Mouse (Mus musculus): Measurements from ENCODE around the gene Olfr1495.
A peak's percentile ranks its signal among the peaks of the same experiment; 100 is the strongest.
"Not testable (repeated sequence)": the region's sequence is repeated elsewhere in the genome, so short reads cannot be mapped to it uniquely, and the experiment has no call there.

Gene Olfr1495

DNA sequence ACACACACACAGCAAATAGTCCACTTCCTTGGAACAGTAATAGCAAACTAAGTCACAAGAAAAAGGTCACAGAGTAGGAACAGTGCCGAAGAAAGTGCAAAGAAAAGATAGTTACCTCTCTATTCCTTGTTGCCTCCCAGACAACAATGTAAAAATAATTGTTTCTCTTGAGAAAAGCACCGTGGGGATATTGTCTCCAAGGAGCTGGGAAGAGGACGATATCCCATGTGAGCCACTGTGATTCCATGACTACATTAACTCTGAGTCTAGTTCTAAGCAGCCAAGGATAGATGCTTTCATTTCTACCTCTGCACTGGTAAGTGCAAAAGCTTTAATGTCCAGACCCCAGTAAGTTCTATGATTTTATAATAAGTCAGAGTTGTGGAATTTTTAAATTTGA, at the start of gene Olfr1495:
Gene Olfr1495 (plus strand): TSS at position 301 of the 400 bp plus-strand sequence.
- DNase-seq = no peak

DNA sequence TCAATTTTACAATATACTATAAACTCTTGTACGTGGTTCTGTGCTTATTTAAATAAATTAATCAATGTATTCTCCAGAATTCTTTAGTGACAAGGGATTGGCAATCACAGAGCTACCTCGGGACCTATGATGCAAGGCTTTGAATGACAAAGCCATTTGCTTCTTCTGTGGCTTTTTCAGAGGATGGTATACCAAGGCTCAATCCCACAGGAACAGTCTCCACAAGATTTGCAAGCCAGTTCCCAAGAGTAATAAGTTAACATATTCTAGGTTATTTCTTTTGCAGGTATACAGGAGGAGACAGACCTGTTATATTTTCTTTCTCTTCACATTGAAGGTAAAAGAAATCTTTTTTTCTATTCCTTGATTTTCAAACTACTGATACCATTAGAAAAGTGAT, 41.4 kb upstream of the Olfr1495 start, which contains the start of gene Olfr1493-ps1:
Gene Olfr1493-ps1 (plus strand): TSS at position 301 of the 400 bp plus-strand sequence.
- DNase-seq = no peak

DNA sequence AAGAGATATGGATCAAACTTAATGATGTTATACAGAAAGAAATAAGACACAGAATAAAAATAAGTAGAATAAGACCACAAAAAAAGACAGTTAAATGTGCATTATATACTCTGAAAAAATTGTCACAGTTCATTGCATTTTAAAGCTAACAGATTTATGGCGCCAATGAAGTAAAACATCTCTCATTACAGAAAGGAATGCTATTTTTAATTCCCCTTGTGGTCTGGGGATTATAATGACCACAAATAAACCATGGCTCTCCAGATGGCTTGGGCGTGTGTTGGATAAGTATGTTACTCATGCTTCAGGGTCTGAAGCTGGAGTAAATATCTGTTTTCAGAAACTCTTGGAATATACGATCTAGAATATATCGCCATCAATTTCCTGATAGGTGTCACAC, 25.0 kb upstream of the Olfr1495 start, which contains the start of gene Olfr1494:
Gene Olfr1494 (plus strand): TSS at position 301 of the 400 bp plus-strand sequence.
- no peak for DNase-seq

DNA sequence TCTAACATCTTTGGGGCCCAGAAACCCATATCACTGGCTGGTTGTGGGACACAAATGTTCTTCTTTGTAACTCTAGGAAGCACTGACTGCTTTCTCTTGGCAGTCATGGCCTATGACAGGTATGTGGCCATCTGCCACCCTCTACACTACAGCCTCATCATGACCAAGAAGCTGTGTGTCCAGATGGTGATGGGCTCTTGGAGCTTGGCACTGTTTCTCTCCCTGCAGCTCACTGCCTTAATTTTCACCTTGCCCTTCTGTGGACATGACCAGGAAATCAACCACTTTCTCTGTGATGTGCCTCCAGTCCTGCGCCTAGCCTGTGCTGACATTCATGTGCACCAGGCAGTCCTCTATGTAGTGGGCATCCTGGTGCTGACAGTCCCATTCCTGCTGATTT, 15.0 kb upstream of the Olfr1495 start:
- DNase-seq = no peak

DNA sequence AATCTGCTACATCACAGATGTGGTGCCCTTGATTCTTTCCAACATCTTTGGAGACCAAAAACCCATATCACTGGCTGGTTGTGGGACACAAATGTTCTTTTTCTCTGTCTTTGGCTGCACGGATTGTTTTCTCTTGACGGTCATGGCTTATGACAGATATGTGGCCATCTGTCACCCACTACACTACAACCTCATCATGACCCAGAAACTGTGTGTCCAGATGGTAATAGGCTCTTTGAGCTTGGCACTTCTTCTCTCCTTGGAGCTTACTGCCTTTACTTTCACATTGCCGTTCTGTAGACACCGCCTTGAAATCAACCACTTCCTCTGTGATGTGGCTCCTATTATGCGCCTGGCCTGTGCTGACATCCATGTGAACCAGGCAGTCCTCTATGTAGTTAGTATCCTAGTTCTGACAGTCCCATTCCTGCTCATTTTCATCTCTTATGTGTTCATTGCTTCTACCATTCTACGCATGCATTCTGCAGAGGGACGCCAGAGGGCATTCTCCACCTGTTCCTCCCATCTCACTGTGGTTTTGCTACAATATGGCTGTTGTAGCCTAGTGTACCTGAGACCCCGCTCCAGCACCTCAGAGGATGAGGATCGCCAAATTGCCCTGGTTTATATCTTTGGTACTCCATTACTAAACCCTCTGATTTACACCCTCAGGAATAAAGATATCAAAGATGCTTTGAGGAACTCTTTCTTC, 4.3 kb downstream of the Olfr1495 start:
- DNase-seq = no peak

DNA sequence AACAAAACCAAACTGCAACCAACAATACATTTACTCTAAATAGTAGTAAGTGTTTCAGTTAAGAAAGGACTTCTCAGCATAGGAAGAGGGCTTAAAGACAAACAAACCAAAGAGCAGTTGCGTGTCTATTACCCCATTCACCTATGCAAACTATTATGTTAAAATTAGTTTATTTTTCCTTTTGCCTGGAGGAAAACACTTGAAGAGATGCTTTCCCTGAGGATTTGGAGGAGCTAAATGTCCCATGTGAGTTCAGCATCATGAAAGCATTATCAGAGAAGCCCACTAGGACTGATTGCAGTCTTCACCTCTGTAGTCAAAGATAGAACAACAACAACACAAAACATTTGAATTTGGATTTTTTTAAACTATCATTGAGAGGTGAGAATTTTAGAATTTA, 13.2 kb downstream of the Olfr1495 start, which contains the start of gene Olfr1496:
Gene Olfr1496 (plus strand): TSS at position 301 of the 400 bp plus-strand sequence.
- DNase-seq = no peak

DNA sequence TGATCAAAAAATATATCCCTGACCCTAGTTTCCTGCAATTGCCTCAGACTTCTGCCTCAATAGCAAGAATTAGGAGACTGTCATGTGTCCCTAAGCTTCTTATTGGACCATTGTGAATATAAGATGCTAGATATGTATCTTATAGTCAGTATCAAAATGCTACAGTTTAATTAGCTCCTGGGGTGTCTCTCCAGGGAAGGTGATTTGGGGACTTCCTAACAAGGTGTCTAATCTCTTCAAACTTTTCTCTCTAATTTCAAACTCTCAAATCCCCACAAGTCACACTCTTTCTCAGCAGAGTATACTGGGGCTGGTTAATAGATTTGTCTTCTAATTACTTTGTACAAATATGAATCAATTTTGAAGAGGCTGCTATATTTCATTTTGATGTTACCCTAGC, 33.7 kb downstream of the Olfr1495 start, which contains the start of gene Olfr1497:
Gene Olfr1497 (minus strand): TSS at position 101 of the 400 bp plus-strand sequence.
- no peak for DNase-seq

DNA sequence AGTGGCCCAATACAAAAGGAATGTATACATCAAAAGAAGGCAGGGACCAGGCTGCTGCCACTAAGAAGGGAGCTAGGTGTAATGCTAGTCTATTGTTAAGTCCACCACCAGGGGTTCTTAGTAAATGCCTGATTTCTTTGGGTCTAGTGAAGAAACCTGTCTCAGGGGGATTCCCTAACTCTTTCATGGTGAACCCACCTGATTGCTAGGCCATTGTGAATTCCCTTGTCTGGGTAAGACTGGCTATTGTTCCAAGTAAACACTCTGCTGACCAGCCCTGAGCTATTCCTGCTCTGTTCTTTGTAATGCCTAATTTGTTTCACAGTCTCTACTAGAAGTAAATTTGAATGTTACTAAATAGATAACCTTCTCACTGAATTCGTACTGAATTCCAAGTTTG, 41.1 kb downstream of the Olfr1495 start:
- DNase-seq = not testable (repeated sequence)

DNA sequence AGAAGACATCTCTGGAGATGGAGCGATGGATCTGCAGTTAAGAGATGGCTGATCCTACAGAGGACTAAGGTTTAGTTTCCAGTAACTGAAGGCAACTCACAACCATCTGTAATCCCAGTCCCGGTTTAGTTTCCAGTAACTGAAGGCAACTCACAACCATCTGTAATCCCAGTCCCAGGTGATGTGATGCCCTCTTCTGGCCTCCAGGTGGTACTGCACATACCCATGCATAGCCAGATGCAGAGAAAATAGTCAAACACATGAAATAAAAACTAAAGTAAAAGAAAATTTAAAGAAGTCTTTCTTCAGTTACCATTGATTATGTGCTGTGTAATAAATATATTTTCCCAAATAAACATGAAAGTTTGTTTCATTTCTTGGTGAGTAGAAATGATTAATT, 48.4 kb downstream of the Olfr1495 start:
- DNase-seq = peak; percentile 11

DNA sequence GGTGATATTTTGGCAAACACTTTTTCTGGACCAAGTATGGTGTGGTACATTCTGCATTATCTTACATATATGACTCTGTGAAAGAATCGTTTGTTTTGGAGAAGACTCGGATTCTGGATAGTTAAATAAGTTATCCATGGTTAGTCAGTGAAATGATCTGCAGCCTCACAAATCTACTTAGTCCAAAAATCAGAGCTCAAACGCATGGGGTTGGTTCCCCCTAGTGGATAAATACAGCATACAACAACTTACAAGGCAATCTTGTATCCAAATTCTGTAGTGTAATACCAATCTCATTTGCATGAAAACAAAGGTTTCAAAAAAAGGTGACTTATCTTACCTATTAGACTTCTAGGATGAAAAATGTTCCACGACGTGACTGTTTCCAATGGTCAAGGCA, 54.4 kb downstream of the Olfr1495 start:
- DNase-seq = no peak

DNA sequence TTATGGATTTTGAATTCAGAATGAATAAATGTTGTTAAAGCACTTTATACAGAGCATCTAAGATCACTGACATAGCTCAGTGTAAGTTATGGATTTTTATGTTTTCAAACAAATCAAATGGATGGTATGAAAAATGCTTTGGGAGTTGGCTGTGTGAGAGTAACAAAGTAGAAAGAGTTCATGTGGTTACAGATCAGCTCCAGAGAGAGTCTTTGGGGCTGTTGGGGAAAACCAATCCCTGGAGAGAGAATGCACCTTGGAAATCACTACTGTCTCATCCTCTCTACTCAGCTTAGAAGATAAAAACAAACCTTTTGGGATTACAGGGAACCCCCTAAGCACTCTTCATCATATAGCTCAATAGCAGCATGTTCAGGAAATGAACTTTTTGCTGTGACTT, 54.9 kb downstream of the Olfr1495 start, which contains the start of gene Olfr1499:
Gene Olfr1499 (minus strand): TSS at position 101 of the 400 bp plus-strand sequence.
- no peak for DNase-seq

Data from thymus, postnatal 4 days (tissue).